In the genomic region with DNA sequence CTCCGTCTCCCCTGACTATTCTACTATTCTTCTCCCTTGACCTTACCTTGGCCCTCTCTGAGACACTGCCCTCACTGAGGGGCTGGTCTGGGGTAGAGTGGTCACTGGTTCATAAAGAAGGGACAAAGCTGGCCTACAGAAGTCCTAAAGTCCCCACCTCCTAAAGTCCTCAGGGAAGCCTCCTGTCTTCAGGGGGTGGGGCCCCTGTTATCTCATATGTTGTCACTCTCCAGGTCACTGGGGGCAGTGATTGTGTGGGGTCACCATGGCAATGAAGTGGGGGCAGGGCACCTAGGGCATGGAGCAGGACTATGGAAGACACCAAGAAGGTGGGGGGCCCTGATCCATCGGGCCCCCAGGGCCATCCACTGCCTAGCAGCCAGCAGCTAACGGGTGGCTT, we compare ENCODE assay signal across 30 mouse cellular contexts. TPM values are rescaled to one million over a fixed set of nuclear protein-coding genes. Genes with fewer than 3 reads are reported as not detected.
DNase-seq lines count a peak whose midpoint lies in the region; ATAC-seq and TF ChIP-seq lines count a peak whose summit lies in the region.
"Had no signal": no experiment of that assay in that cellular context is flagged by ENCODE, and none has a peak within 500 bp of the region (broad histone marks: within the 10 kb centered on the region; RNA-seq: fewer than 3 reads in every experiment).

A gene (plus strand): TSS at position 301 of the 400 bp plus-strand sequence.

- no peak for DNase-seq in heart, embryonic 10.5 days (ENCODE audit: low spot score)
- no peak for DNase-seq in heart, postnatal 14 days
- no peak for DNase-seq in lung, postnatal 4 days
- no peak for DNase-seq in left cerebral cortex, adult 2 months (ENCODE audit: extremely low spot score in 1 of 2, low spot score in 2 of 2)
- DNase-seq: adrenal gland, postnatal 36 days; cerebellum, adult 9-11 months; kidney, adult 8-10 months; kidney, postnatal 14 days; lung, adult 2 months had no signal

- TF ChIP-seq CTCF in intestine, postnatal 0 days (IDR thresholded peaks at IDR 0.05; ENCODE audit: low read depth): no peak
- TF ChIP-seq CTCF in left cerebral cortex, adult 2 months (IDR thresholded peaks at IDR 0.05): no peak

- no peak within 1 kb of the TSS for H3K4me3 ChIP-seq in heart, embryonic 10.5 days
- no peak within 1 kb of the TSS for H3K4me3 ChIP-seq in intestine, embryonic 16.5 days (ENCODE audit: low read length)
- H3K4me3 ChIP-seq in intestine, postnatal 0 days (ENCODE audit: low read depth, low read length): no peak within 1 kb of the TSS
- H3K4me3 ChIP-seq in lung, embryonic 16.5 days (ENCODE audit: low read length): no peak within 1 kb of the TSS
- no peak within 1 kb of the TSS for H3K4me3 ChIP-seq in left cerebral cortex, adult 2 months
- H3K4me3 ChIP-seq: embryonic facial prominence, embryonic 10.5 days; heart, embryonic 15.5 days; limb, embryonic 12.5 days; liver, embryonic 12.5 days; neural tube, embryonic 15.5 days had no signal

- H3K9ac ChIP-seq in intestine, embryonic 16.5 days (ENCODE audit: low read depth, low read length): 0 out of 2 replicates have a peak within 1 kb of the TSS, but pooled peaks have one; percentile 2
- H3K9ac ChIP-seq in intestine, postnatal 0 days (ENCODE audit: low read depth, low read length): no peak within 1 kb of the TSS
- peak within 1 kb of the TSS; percentile 5; the same call in 1 of the 2 replicates for H3K9ac ChIP-seq in lung, embryonic 16.5 days (ENCODE audit: low read length)
- H3K9ac ChIP-seq: heart, embryonic 15.5 days; limb, embryonic 12.5 days; liver, embryonic 12.5 days; neural tube, embryonic 15.5 days had no signal

- peak within 1 kb of the TSS; percentile 12; the same call in 1 of the 2 replicates for H3K27ac ChIP-seq in heart, embryonic 10.5 days
- H3K27ac ChIP-seq in intestine, embryonic 16.5 days (ENCODE audit: low read length): no peak within 1 kb of the TSS
- H3K27ac ChIP-seq in intestine, postnatal 0 days (ENCODE audit: low read depth, low read length): no peak within 1 kb of the TSS
- peak within 1 kb of the TSS; percentile 81 for H3K27ac ChIP-seq in lung, embryonic 16.5 days (ENCODE audit: low read length)
- no peak within 1 kb of the TSS; the same call in 1 of the 2 replicates for H3K27ac ChIP-seq in left cerebral cortex, adult 2 months
- H3K27ac ChIP-seq: embryonic facial prominence, embryonic 10.5 days; heart, embryonic 15.5 days; limb, embryonic 12.5 days; liver, embryonic 12.5 days; neural tube, embryonic 15.5 days had no signal

- intact Hi-C loops in heart, postnatal 14 days (cut with DNase I): loop anchor here (10.0 kb wide), 1 partner anchor 257 kb away; no protein-coding TSS in a partner anchor
- intact Hi-C loops in left cerebral cortex, adult 2 months (cut with DNase I): no loop called here

- ATAC-seq in intestine, embryonic 16.5 days: 0 out of 2 replicates have a peak, but pooled peaks have one; percentile 34
- ATAC-seq in intestine, postnatal 0 days: no peak
- no peak for ATAC-seq in lung, embryonic 16.5 days (ENCODE audit: low read depth)
- ATAC-seq: liver, embryonic 12.5 days; Patski had no signal

- H3K36me3 ChIP-seq in heart, embryonic 10.5 days: no peaks in the 10 kb centered on the region
- no peaks in the 10 kb centered on the region for H3K36me3 ChIP-seq in intestine, embryonic 16.5 days (ENCODE audit: control insufficient read depth, insufficient read depth, low read length)
- H3K36me3 ChIP-seq in intestine, postnatal 0 days (ENCODE audit: control insufficient read depth, insufficient read depth): peaks cover 5% of the 10 kb centered on the region; the same call in 1 of the 2 replicates
- no peaks in the 10 kb centered on the region for H3K36me3 ChIP-seq in lung, embryonic 16.5 days (ENCODE audit: control insufficient read depth, insufficient read depth, low read length)
- H3K36me3 ChIP-seq: embryonic facial prominence, embryonic 10.5 days; heart, embryonic 15.5 days; limb, embryonic 12.5 days; liver, embryonic 12.5 days; neural tube, embryonic 15.5 days had no signal

- 67% methylated on average over 3 of the region's 3 CpGs for WGBS in heart, embryonic 10.5 days
- 72% methylated on average over 3 of the region's 3 CpGs for WGBS in intestine, embryonic 16.5 days
- WGBS in intestine, postnatal 0 days: 69% methylated on average over 3 of the region's 3 CpGs
- 63% methylated on average over 3 of the region's 3 CpGs for WGBS in lung, embryonic 16.5 days

- H3K4me2 ChIP-seq in intestine, embryonic 16.5 days (ENCODE audit: low read depth, low read length): no peak within 1 kb of the TSS
- no peak within 1 kb of the TSS for H3K4me2 ChIP-seq in intestine, postnatal 0 days (replicated peaks; ENCODE audit: low read depth)
- no peak within 1 kb of the TSS for H3K4me2 ChIP-seq in lung, embryonic 16.5 days (ENCODE audit: low read depth, low read length)
- H3K4me2 ChIP-seq: limb, embryonic 12.5 days; liver, embryonic 12.5 days; midbrain, embryonic 11.5 days; neural tube, embryonic 15.5 days had no signal

- no peaks in the 10 kb centered on the region for H3K9me3 ChIP-seq in heart, embryonic 10.5 days
- no peaks in the 10 kb centered on the region for H3K9me3 ChIP-seq in intestine, embryonic 16.5 days (ENCODE audit: control insufficient read depth, low read length)
- no peaks in the 10 kb centered on the region for H3K9me3 ChIP-seq in intestine, postnatal 0 days (ENCODE audit: control insufficient read depth)
- H3K9me3 ChIP-seq in lung, embryonic 16.5 days (ENCODE audit: control insufficient read depth, low read length): no peaks in the 10 kb centered on the region
- H3K9me3 ChIP-seq: embryonic facial prominence, embryonic 10.5 days; heart, embryonic 15.5 days; limb, embryonic 12.5 days; liver, embryonic 12.5 days; neural tube, embryonic 15.5 days had no signal

- peaks cover 6% of the 10 kb centered on the region; the same call in 1 of the 2 replicates for H3K27me3 ChIP-seq in heart, embryonic 10.5 days (ENCODE audit: insufficient read depth, poor library complexity, severe bottlenecking)
- no peaks in the 10 kb centered on the region for H3K27me3 ChIP-seq in intestine, embryonic 16.5 days (replicated peaks; ENCODE audit: control insufficient read depth, insufficient read depth, low read length)
- no peaks in the 10 kb centered on the region for H3K27me3 ChIP-seq in intestine, postnatal 0 days (replicated peaks; ENCODE audit: control insufficient read depth, insufficient read depth, low read length)
- H3K27me3 ChIP-seq in lung, embryonic 16.5 days (ENCODE audit: control insufficient read depth, insufficient read depth, low read depth, low read length): no peaks in the 10 kb centered on the region
- H3K27me3 ChIP-seq: heart, embryonic 15.5 days; neural tube, embryonic 15.5 days had no signal

- peaks cover 47% of the 10 kb centered on the region for H3K4me1 ChIP-seq in heart, embryonic 10.5 days
- peaks cover 22% of the 10 kb centered on the region for H3K4me1 ChIP-seq in intestine, embryonic 16.5 days (ENCODE audit: control insufficient read depth, insufficient read depth, low read length)
- no peaks in the 10 kb centered on the region for H3K4me1 ChIP-seq in intestine, postnatal 0 days (replicated peaks; ENCODE audit: control insufficient read depth, insufficient read depth, low read length)
- H3K4me1 ChIP-seq in lung, embryonic 16.5 days (replicated peaks; ENCODE audit: control insufficient read depth, insufficient read depth, low read length): peaks cover 17% of the 10 kb centered on the region

RNA-seq across cellular contexts. Expression of the gene that starts here (rescaled TPM):
- not detected in 2 replicates for polyA plus RNA-seq in heart, embryonic 10.5 days (2016; fragmentation: Nextera tagmentation; extraction: Ambion mirVana)
- not detected for total RNA-seq in heart, postnatal 14 days (2021)
- polyA plus RNA-seq in intestine, embryonic 16.5 days (2015; fragmentation: Nextera tagmentation; extraction: Ambion mirVana): not detected in 2 replicates
- polyA plus RNA-seq in intestine, postnatal 0 days (2015; fragmentation: Nextera tagmentation; extraction: Ambion mirVana): not detected in 2 replicates
- not detected in 2 replicates for polyA plus RNA-seq in lung, embryonic 16.5 days (2015; fragmentation: Nextera tagmentation; extraction: Ambion mirVana)
- total RNA-seq in left cerebral cortex, adult 2 months (2021): not detected
- total RNA-seq: adrenal gland, adult 18-20 months; adrenal gland, postnatal 36 days; ES-E14; gastrocnemius, adult 8-10 months; hematopoietic stem cell, adult 5-6 weeks; layer of hippocampus, adult 18-20 months; layer of hippocampus, postnatal 25 days; left cerebral cortex, postnatal 14 days; midbrain, postnatal 0 days had no signal
- polyA plus RNA-seq: cortical plate, adult 2 months; embryonic facial prominence, embryonic 10.5 days; heart, embryonic 15.5 days; limb, embryonic 12.5 days; liver, embryonic 12.5 days; lung, adult 2 months; midbrain, embryonic 11.5 days; midbrain, postnatal 0 days; neural tube, embryonic 15.5 days; Patski; stomach, embryonic 16.5 days; urinary bladder, adult 2 months had no signal

Comparison
In these comparisons a context has a peak if more than half of its experiments do, and no peak if none do; other contexts are left out.
1. Peak in ATAC-seq and H3K9ac ChIP-seq in intestine, embryonic 16.5 days; RNA of the gene not detected or under 1 TPM.
2. H3K27ac ChIP-seq: peak in heart, embryonic 10.5 days (single experiment) and lung, embryonic 16.5 days (single experiment); none in intestine, embryonic 16.5 days (single experiment), intestine, postnatal 0 days (single experiment) and left cerebral cortex, adult 2 months (single experiment).